Mouse (Mus musculus) stomach, postnatal 0 days (tissue): Measurements from ENCODE around the gene Vmn2r56.

Experiments used
- CTCF ChIP-seq: IDR thresholded peaks from 2 replicates; pipeline ENCODE4 v1.5.1; 2016; ENCODE audit warnings: antibody characterized with exemption, low read depth, mild to moderate bottlenecking, moderate library complexity
- EP300 ChIP-seq: optimal IDR thresholded peaks from 2 replicates; pipeline ENCODE3; 2016; ENCODE audit warnings: antibody characterized with exemption

DNA sequence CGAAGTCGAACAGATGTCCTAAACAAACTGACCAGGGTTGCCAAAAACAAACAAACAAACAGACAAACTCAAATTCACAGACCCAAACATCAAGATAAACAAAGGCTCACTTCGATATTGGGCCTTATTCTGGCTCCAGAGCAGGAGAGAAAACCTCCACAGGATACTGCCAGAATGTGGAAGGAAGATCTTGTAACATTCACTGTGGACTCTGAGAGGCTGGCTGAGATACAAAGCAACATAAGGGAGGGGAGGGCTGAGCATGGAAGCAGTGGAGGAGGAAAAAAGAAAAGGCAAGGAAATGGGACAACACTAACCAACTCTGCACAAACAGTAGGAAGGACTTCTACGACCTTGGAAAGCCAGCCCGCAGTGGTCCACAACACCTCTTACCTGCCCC, 44.3 kb upstream of the Vmn2r56 start:
- TF ChIP-seq EP300: no peak
- TF ChIP-seq CTCF: no peak
